Mouse (Mus musculus): ENCODE results near the gene Noc2l. TPM values are rescaled to one million over a fixed set of nuclear protein-coding genes. Genes with fewer than 3 reads are reported as not detected.

Gene Noc2l
- polyA plus RNA-seq (2012; rRNA removed): 124 and 144 TPM in 2 replicates

GRCm38 (mm10) chr4:156235808-156236533 is at the start of gene Noc2l:
Gene Noc2l, plus strand, starts transcription at chr4:156236010.

GRCm38 (mm10) chr4:156197131-156197828 is 38.5 kb upstream of the Noc2l start, which contains the start of gene Agrn:
Gene Agrn, minus strand, starts transcription at chr4:156197488.

GRCm38 (mm10) chr4:156200623-156201475 is 35.0 kb upstream of the Noc2l start, which contains the start of gene Isg15:
Gene Isg15, minus strand, starts transcription at chr4:156200818.

GRCm38 (mm10) chr4:156203001-156203412 is 32.8 kb upstream of the Noc2l start, which contains the start of gene AW011738:
Gene AW011738, plus strand, starts transcription at chr4:156203304.

GRCm38 (mm10) chr4:156215649-156216048 is 20.2 kb upstream of the Noc2l start, which contains the start of gene Perm1:
Gene Perm1, plus strand, starts transcription at chr4:156215868.

GRCm38 (mm10) chr4:156234701-156235213 is 1.1 kb upstream of the Noc2l start, which contains the start of gene Plekhn1:
Gene Plekhn1, minus strand, starts transcription at chr4:156234857.

GRCm38 (mm10) chr4:156255078-156255839 is 19.4 kb downstream of the Noc2l start, which contains the start of gene Samd11:
Gene Samd11, minus strand, starts transcription at chr4:156255657.

Other genes with a start within 250 kb of the Noc2l start
- 24.3 and 26.5 TPM in 2 replicates for gene B3galt6, start 243.4 kb upstream of the Noc2l start, polyA plus RNA-seq (2012; rRNA removed)
- 48.7 and 65.1 TPM in 2 replicates for gene Sdf4, start 243.1 kb upstream of the Noc2l start, polyA plus RNA-seq (2012; rRNA removed)
- 3.9 and 6.8 TPM in 2 replicates for gene Tnfrsf4, start 222.2 kb upstream of the Noc2l start, polyA plus RNA-seq (2012; rRNA removed)
- gene Tnfrsf18, start 209.8 kb upstream of the Noc2l start, polyA plus RNA-seq (2012; rRNA removed): 1.3 and 2.4 TPM in 2 replicates
- gene Ttll10, start 176.6 kb upstream of the Noc2l start, polyA plus RNA-seq (2012; rRNA removed): 12.9 and 21.0 TPM in 2 replicates
- gene 9430015G10Rik, start 126.0 kb upstream of the Noc2l start, polyA plus RNA-seq (2012; rRNA removed): 41.1 and 43.5 TPM in 2 replicates
- 2.4 and 3.2 TPM in 2 replicates for gene Rnf223, start 105.5 kb upstream of the Noc2l start, polyA plus RNA-seq (2012; rRNA removed)
- 102 and 106 TPM in 2 replicates for gene Agrn, start 38.5 kb upstream of the Noc2l start, polyA plus RNA-seq (2012; rRNA removed)
- gene Isg15, start 35.2 kb upstream of the Noc2l start, polyA plus RNA-seq (2012; rRNA removed): 11.5 and 19.8 TPM in 2 replicates
- 2.3 and 3.2 TPM in 2 replicates for gene AW011738, start 32.7 kb upstream of the Noc2l start, polyA plus RNA-seq (2012; rRNA removed)
- gene Perm1, start 20.1 kb upstream of the Noc2l start, polyA plus RNA-seq (2012; rRNA removed): 0.47 and 0.60 TPM in 2 replicates
- gene Plekhn1, start 1.2 kb upstream of the Noc2l start, polyA plus RNA-seq (2012; rRNA removed): 102 and 109 TPM in 2 replicates
- gene Samd11, start 19.6 kb downstream of the Noc2l start, polyA plus RNA-seq (2012; rRNA removed): 0.64 and 0.67 TPM in 2 replicates
- gene Vmn2r-ps159, start 95.1 kb downstream of the Noc2l start, polyA plus RNA-seq (2012; rRNA removed): not detected in 2 replicates

Measured in ovary, adult 2 months (tissue).